Mouse (Mus musculus): ENCODE results near the gene Slc15a2.

GRCm38 (mm10) chr16:36821474-36821873, 36.7 kb upstream of the Slc15a2 start:
- TF ChIP-seq CTCF (IDR thresholded peaks at IDR 0.05; ENCODE audit: low read depth) (no peak), EP300 (IDR thresholded peaks at IDR 0.05; ENCODE audit: low read depth) (no peak)
